Mouse (Mus musculus) liver, embryonic 16.5 days (tissue): ENCODE measurements at regions not wholly inside any gene's neighbourhood (a gene's known extent, or its start where the extent isn't known, plus 50 kb on each side); places are given as distances from the start of the nearest gene placed in this dataset.

Experiments used
- ATAC-seq: fragments of 200-750 bp; cut with Nextera tagmentation; 2 replicates; pipeline ENCODE4 v1.8.0; 2017; ENCODE audit warnings: low read depth, mild to moderate bottlenecking, moderate number of reproducible peaks, moderate library complexity
- H3K27ac ChIP-seq: fragments of 300-500 bp; sonication (generic); 2 replicates; pipeline ENCODE4 v1.5.1; 2014; ENCODE audit warnings: mild to moderate bottlenecking, low read length
- H3K27me3 ChIP-seq: fragments of 300-500 bp; sonication (generic); 2 replicates; pipeline ENCODE4 v1.6.1; 2014; ENCODE audit warnings: low read depth, low read length, mixed read lengths; ENCODE audit not compliant: control insufficient read depth, insufficient read depth
- H3K36me3 ChIP-seq: fragments of 300-500 bp; sonication (generic); 2 replicates; pipeline ENCODE4 v1.6.1; 2014; ENCODE audit warnings: mild to moderate bottlenecking; ENCODE audit not compliant: control insufficient read depth, insufficient read depth
- H3K4me1 ChIP-seq: fragments of 300-500 bp; sonication (generic); 2 replicates; pipeline ENCODE4 v1.6.1; 2014; ENCODE audit warnings: low read depth, low read length, mixed read lengths; ENCODE audit not compliant: control insufficient read depth
- H3K4me2 ChIP-seq: fragments of 300-500 bp; sonication (generic); 2 replicates; pipeline ENCODE4 v1.6.1; 2014; ENCODE audit warnings: low read depth, low read length, mixed read lengths
- H3K4me3 ChIP-seq: fragments of 300-500 bp; sonication (generic); 2 replicates; pipeline ENCODE4 v1.5.1; 2014; ENCODE audit warnings: low read depth, mild to moderate bottlenecking, low read length
- H3K9ac ChIP-seq: fragments of 300-500 bp; sonication (generic); 2 replicates; pipeline ENCODE4 v1.6.1; 2014; ENCODE audit warnings: low read depth, low read length
- H3K9me3 ChIP-seq: fragments of 300-500 bp; sonication (generic); replicated peaks from 2 replicates; pipeline ENCODE4 v1.6.1; 2016; ENCODE audit warnings: low read length; ENCODE audit not compliant: control insufficient read depth
- WGBS: fragments of 180-500 bp; shearing (Covaris S2); extraction: QIAGEN DNeasy Blood & Tissue Kit; methylation state at CpG from one replicate; pipeline ENCODE4 v1.1.7; 2014; ENCODE audit not compliant: insufficient replicate concordance; 5-methylcytosine and 5-hydroxymethylcytosine counted together

- H3K4me3 ChIP-seq: no peak overlapping the region
- H3K4me1 ChIP-seq: no peaks in the 10 kb centered on the region; the same call in 1 of the 2 replicates
- ATAC-seq: 0 out of 2 replicates have a peak, but pooled peaks have one; percentile 37
- no peaks in the 10 kb centered on the region for H3K36me3 ChIP-seq
- 0 out of 2 replicates have a peak overlapping the region, but pooled peaks have one; percentile 10 for H3K4me2 ChIP-seq
- peaks cover under 1% of the 10 kb centered on the region for H3K27me3 ChIP-seq
- H3K9me3 ChIP-seq: no peaks in the 10 kb centered on the region
- no peak overlapping the region for H3K27ac ChIP-seq
- WGBS: 40% methylated on average over 11 of the region's 11 CpGs
- no peak overlapping the region for H3K9ac ChIP-seq
These were observed 63.5 kb upstream of the Smyd2 start for GRCm38 (mm10) chr1:189985516-189986205.

- no peaks in the 10 kb centered on the region for H3K27me3 ChIP-seq
- H3K9me3 ChIP-seq: no peaks in the 10 kb centered on the region
- H3K9ac ChIP-seq: no peak overlapping the region
- no peaks in the 10 kb centered on the region for H3K36me3 ChIP-seq
- H3K4me1 ChIP-seq: no peaks in the 10 kb centered on the region
- WGBS: 76% methylated on average over 10 of the region's 10 CpGs
- no peak for ATAC-seq
- H3K27ac ChIP-seq: no peak overlapping the region
- no peak overlapping the region for H3K4me3 ChIP-seq
- no peak overlapping the region for H3K4me2 ChIP-seq
These were observed 56.1 kb upstream of the Smyd2 start for GRCm38 (mm10) chr1:189978244-189978643.

GRCm38 (mm10) chr1:189975660-189976059, 53.5 kb upstream of the Smyd2 start:
- Histone ChIP-seq H3K27ac (no peak overlapping the region), H3K4me3 (no peak overlapping the region), H3K4me2 (no peak overlapping the region), H3K9me3 (no peaks in the 10 kb centered on the region), H3K36me3 (no peaks in the 10 kb centered on the region), H3K4me1 (no peaks in the 10 kb centered on the region), H3K27me3 (no peaks in the 10 kb centered on the region), H3K9ac (no peak overlapping the region)
- WGBS: 82% methylated on average over 9 of the region's 9 CpGs
- no peak for ATAC-seq

DNA sequence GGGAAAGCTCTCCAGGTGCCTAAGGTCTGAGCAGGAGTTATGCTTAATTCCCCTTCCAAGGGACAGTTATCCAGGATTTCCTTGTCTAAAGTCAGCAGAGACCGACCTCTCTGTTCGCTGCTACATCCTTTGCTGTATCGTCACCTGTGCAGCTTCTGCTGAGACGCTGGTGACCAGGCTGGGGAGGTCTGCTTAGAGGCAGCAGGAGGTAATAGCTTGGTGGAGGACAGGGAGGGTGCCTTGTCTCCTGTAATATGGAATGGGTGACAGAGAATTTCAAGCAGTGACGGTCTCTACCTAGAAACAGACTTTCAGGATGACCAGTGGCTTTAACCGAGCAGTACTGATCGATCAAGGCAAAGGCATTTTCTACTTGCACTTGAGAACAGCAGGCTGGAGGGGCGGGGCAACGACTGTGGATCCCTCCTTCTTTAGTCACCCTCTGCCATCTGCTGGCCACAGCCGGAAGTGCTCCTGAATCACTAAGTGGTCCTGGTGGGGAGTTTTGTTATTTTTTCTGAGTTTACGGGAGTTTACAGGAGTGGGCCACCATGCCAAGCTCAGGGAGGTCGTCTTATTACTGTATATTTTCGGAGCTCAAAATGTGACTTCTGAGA, 50.7 kb upstream of the Smyd2 start:
- no peaks in the 10 kb centered on the region for H3K9me3 ChIP-seq
- no peak overlapping the region for H3K4me3 ChIP-seq
- no peaks in the 10 kb centered on the region for H3K27me3 ChIP-seq
- H3K36me3 ChIP-seq: no peaks in the 10 kb centered on the region
- H3K4me2 ChIP-seq: no peak overlapping the region
- no peaks in the 10 kb centered on the region for H3K4me1 ChIP-seq
- H3K27ac ChIP-seq: no peak overlapping the region
- peak; percentile 39; the same call in 1 of the 2 replicates for ATAC-seq
- H3K9ac ChIP-seq: no peak overlapping the region
- WGBS: 11% methylated on average over 13 of the region's 13 CpGs
